Mouse (Mus musculus) bone marrow, adult 2 months (tissue): ENCODE data around the gene Rab21.

Experiments used
- CTCF ChIP-seq: fragments of 200-500 bp; IDR thresholded peaks from 2 replicates; pipeline ENCODE4 v1.5.1; 2011; ENCODE audit warnings: low read length, control low read depth; ENCODE audit not compliant: control insufficient read depth, insufficient read depth
- POLR2A ChIP-seq: fragments of 200-500 bp; IDR thresholded peaks from 2 replicates; pipeline ENCODE4 v1.6.1; 2011; ENCODE audit warnings: low read depth, mild to moderate bottlenecking, control low read depth, low read length, borderline replicate concordance; ENCODE audit not compliant: control insufficient read depth

- TF ChIP-seq CTCF (no peak), POLR2A (no peak)
These were observed 39.6 kb upstream of the Rab21 start for GRCm38 (mm10) chr10:115355016-115355415.
